Mouse (Mus musculus) urinary bladder, postnatal 36 days (tissue): ENCODE measurements at regions not wholly inside any gene's neighbourhood (a gene's known extent, or its start where the extent isn't known, plus 50 kb on each side); places are given as distances from the start of the nearest gene placed in this dataset.
A peak's percentile ranks its signal among the peaks of the same experiment; 100 is the strongest.

ENCODE experiments used
- DNase-seq, 2 experiments: peaks; one replicate each; pipeline ENCODE4 v3.0.0; 2022; ENCODE audit warnings: low spot score in 2 of 2, mixed read lengths in 1 of 2

GRCm38 (mm10) chr4:64335814-64336213 lies 289.0 kb upstream of the Tnc start:
- no peak for DNase-seq

GRCm38 (mm10) chr4:64330213-64330612 lies 283.4 kb upstream of the Tnc start:
- no peak for DNase-seq

- DNase-seq: no peak
Observed at GRCm38 (mm10) chr4:64324391-64324790, 277.6 kb upstream of the Tnc start.

GRCm38 (mm10) chr4:64316553-64317347 lies 269.9 kb upstream of the Tnc start:
- DNase-seq: no peak

- DNase-seq: no peak
Observed at GRCm38 (mm10) chr4:64296941-64297340, 250.1 kb upstream of the Tnc start.

GRCm38 (mm10) chr4:64282471-64282870 lies 235.7 kb upstream of the Tnc start:
- DNase-seq: peak in 1 of 2 experiments; percentile 9

- no peak for DNase-seq
Observed at GRCm38 (mm10) chr4:64276980-64277379, 230.2 kb upstream of the Tnc start.

- DNase-seq: no peak
Observed at GRCm38 (mm10) chr4:64274291-64274960, 227.6 kb upstream of the Tnc start.

GRCm38 (mm10) chr4:64269846-64270245 lies 223.0 kb upstream of the Tnc start:
- DNase-seq: no peak

- no peak for DNase-seq
Observed at GRCm38 (mm10) chr4:64269117-64269516, 222.3 kb upstream of the Tnc start.

GRCm38 (mm10) chr4:64260473-64260872 lies 213.7 kb upstream of the Tnc start:
- DNase-seq: no peak

GRCm38 (mm10) chr4:64260188-64260444 lies 213.3 kb upstream of the Tnc start:
- no peak for DNase-seq

- DNase-seq: no peak
Observed at GRCm38 (mm10) chr4:64259348-64260187, 212.8 kb upstream of the Tnc start.

- DNase-seq: no peak
Observed at GRCm38 (mm10) chr4:64255253-64255652, 208.4 kb upstream of the Tnc start.

- DNase-seq: no peak
Observed at GRCm38 (mm10) chr4:64250691-64251090, 203.9 kb upstream of the Tnc start.

- no peak for DNase-seq
Observed at GRCm38 (mm10) chr4:64238196-64238740, 191.5 kb upstream of the Tnc start.

GRCm38 (mm10) chr4:64235534-64235933 lies 188.7 kb upstream of the Tnc start:
- DNase-seq: no peak

- DNase-seq: no peak
Observed at GRCm38 (mm10) chr4:64232159-64232558, 185.3 kb upstream of the Tnc start.

GRCm38 (mm10) chr4:64228341-64228740 lies 181.5 kb upstream of the Tnc start:
- DNase-seq: no peak

GRCm38 (mm10) chr4:64226635-64227034 lies 179.8 kb upstream of the Tnc start:
- DNase-seq: no peak

- DNase-seq: no peak
Observed at GRCm38 (mm10) chr4:64224918-64225317, 178.1 kb upstream of the Tnc start.

- DNase-seq: no peak
Observed at GRCm38 (mm10) chr4:64219802-64220201, 173.0 kb upstream of the Tnc start.
